Mouse (Mus musculus) hindbrain, embryonic 16.5 days (tissue): ENCODE measurements around the gene Ptprt. TPM values are rescaled to one million over a fixed set of nuclear protein-coding genes. Genes with fewer than 3 reads are reported as not detected.

ENCODE experiments used
- ATAC-seq: fragments of 200-750 bp; cut with Nextera tagmentation; 2 replicates; pipeline ENCODE4 v1.8.0; 2017; ENCODE audit warnings: moderate TSS enrichment, moderate library complexity
- H3K27ac ChIP-seq: fragments of 300-500 bp; sonication (generic); 2 replicates; pipeline ENCODE4 v1.5.1; 2014; ENCODE audit warnings: low read depth, mild to moderate bottlenecking, control low read depth, low read length, moderate library complexity
- H3K27me3 ChIP-seq: fragments of 300-500 bp; sonication (generic); replicated peaks from 2 replicates; pipeline ENCODE4 v1.6.1; 2014; ENCODE audit warnings: low read length; ENCODE audit not compliant: control insufficient read depth, insufficient read depth
- H3K36me3 ChIP-seq: fragments of 300-500 bp; sonication (generic); 2 replicates; pipeline ENCODE4 v1.6.1; 2014; ENCODE audit warnings: mild to moderate bottlenecking, low read length, moderate library complexity, mixed read lengths; ENCODE audit not compliant: control insufficient read depth, insufficient read depth
- H3K4me1 ChIP-seq: fragments of 300-500 bp; sonication (generic); 2 replicates; pipeline ENCODE4 v1.6.1; 2014; ENCODE audit warnings: low read depth, low read length; ENCODE audit not compliant: control insufficient read depth, insufficient read depth
- H3K4me2 ChIP-seq: fragments of 300-500 bp; sonication (generic); 2 replicates; pipeline ENCODE4 v1.6.1; 2014; ENCODE audit warnings: mild to moderate bottlenecking, low read length, control low read depth, moderate library complexity
- H3K4me3 ChIP-seq: fragments of 300-500 bp; sonication (generic); 2 replicates; pipeline ENCODE4 v1.5.1; 2014; ENCODE audit warnings: mild to moderate bottlenecking, low read length, control low read depth, moderate library complexity
- H3K9ac ChIP-seq: fragments of 300-500 bp; sonication (generic); 2 replicates; pipeline ENCODE4 v1.6.1; 2014; ENCODE audit warnings: low read depth, mild to moderate bottlenecking, control low read depth, low read length, moderate library complexity
- H3K9me3 ChIP-seq: fragments of 300-500 bp; sonication (generic); 2 replicates; pipeline ENCODE4 v1.6.1; 2014; ENCODE audit warnings: mild to moderate bottlenecking, low read length, moderate library complexity; ENCODE audit not compliant: control insufficient read depth
- WGBS: fragments of 180-500 bp; shearing (Covaris S2); extraction: QIAGEN DNeasy Blood & Tissue Kit; methylation state at CpG from one replicate; pipeline ENCODE4 v1.1.7; 2014; 5-methylcytosine and 5-hydroxymethylcytosine counted together
- polyA plus RNA-seq: library from polyadenylated mRNA; unstranded; fragments of >200 nt; fragmentation: Nextera tagmentation; extraction: Ambion mirVana; gene quantifications from 2 replicates; pipeline ENCODE4 v1.2.1, GENCODE M21; 2015

Ptprt gene
- polyA plus RNA-seq, 1 experiment from 2014 or later, result 11.5 TPM

DNA sequence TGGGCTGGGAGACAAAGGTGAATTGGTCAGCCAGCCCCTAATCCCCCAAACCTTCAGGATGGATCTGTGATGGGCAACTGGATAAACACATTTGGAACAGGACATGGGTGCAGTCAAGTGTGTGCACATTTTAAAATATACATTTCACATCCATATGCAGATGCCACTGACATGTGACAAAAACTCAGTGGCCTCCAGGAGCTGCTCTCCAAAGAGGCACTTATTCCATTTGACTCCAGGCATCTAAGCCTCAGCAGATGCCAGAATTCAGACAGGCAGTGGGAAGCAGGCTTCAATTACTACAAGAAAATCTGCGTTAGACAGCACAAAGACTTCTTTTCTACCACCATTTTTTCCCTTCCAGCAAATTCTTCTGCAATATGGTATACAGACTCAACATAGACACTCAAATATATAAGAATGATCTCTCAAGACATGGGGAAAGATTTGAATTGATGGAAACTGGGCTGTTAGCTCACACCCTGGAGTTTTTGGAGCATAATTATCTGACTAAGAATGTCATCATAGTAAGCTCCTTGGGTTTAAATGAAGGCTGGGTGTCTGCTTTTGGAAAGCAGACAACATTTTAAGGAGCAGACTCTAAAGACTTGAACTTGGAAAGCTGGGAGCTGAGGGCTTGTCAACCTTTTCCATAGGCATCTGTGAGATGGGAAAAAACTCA is 580.1 kb downstream of the Ptprt start:
- ATAC-seq, result no peak
- H3K9me3 ChIP-seq, result no peaks in the 10 kb centered on the region
- H3K4me3 ChIP-seq, result no peak overlapping the region
- no peaks in the 10 kb centered on the region for H3K4me1 ChIP-seq
- no peak overlapping the region for H3K27ac ChIP-seq
- H3K9ac ChIP-seq, result no peak overlapping the region
- H3K36me3 ChIP-seq, result no peaks in the 10 kb centered on the region
- no peaks in the 10 kb centered on the region for H3K27me3 ChIP-seq
- no peak overlapping the region for H3K4me2 ChIP-seq
- WGBS, result 67% methylated on average over 1 of the region's 1 CpGs

DNA sequence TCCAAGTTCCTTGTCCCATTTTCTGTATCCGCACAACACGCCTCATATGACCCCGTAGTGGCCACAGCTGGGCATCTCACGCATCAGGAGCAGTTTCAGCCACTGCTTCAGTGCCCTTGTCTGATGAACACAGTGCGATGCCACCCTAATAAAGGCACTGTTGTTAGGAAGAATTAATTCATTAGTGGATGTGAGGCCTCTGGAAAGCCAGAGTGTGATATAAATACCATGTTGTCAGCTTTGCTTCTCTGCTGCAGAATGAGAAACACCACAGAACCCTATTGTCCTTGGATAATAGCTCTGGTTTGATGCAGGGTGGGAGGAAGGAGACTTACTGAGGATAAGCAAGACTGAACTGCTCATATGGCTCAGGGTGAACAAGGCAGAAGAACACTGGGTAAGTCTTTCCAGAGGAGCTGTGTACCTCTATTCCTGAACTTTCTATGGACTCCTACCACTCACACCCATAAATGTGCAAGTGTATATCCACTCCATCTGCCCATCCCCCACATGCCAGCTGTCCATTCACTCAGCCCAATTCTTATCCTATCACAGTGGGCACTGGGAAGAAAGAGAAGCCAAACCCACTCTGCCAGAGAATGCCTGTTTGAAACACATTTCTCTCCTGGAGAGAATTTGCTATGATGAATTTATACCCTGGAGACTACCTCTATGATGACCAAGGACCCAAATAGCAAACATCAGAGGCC is 582.2 kb downstream of the Ptprt start:
- Histone ChIP-seq H3K4me2 (no peak overlapping the region), H3K27ac (no peak overlapping the region), H3K4me3 (no peak overlapping the region), H3K4me1 (no peaks in the 10 kb centered on the region), H3K9me3 (no peaks in the 10 kb centered on the region), H3K36me3 (no peaks in the 10 kb centered on the region), H3K9ac (no peak overlapping the region), H3K27me3 (no peaks in the 10 kb centered on the region)
- ATAC-seq, result no peak
- whole genome bisulfite sequencing, result 83% methylated on average over 5 of the region's 5 CpGs

DNA sequence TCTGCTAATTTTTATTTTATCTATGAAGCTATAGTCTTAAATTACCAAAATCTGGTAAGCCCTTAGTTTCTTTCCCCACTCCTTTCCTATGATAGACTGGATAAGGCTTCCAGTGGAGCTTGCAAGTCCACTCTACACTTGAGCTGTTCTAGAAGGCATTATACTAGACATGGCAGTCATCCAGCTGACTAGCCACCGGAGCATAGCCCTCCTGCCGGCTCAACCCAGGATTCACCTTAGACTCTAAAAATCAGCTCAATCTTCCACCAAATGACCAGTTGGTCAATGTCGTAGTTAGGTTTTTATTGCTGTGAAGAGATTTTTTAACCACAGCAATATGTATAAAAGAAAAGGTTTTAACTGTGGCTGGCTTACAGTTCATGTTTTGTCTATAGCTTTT is 608.1 kb downstream of the Ptprt start:
- no peaks in the 10 kb centered on the region for H3K9me3 ChIP-seq
- no peak for ATAC-seq
- H3K4me2 ChIP-seq, result no peak overlapping the region
- no peaks in the 10 kb centered on the region for H3K4me1 ChIP-seq
- H3K9ac ChIP-seq, result no peak overlapping the region
- H3K4me3 ChIP-seq, result no peak overlapping the region
- WGBS, result 87% methylated on average over 3 of the region's 3 CpGs
- H3K27ac ChIP-seq, result no peak overlapping the region
- no peaks in the 10 kb centered on the region for H3K36me3 ChIP-seq
- no peaks in the 10 kb centered on the region for H3K27me3 ChIP-seq

DNA sequence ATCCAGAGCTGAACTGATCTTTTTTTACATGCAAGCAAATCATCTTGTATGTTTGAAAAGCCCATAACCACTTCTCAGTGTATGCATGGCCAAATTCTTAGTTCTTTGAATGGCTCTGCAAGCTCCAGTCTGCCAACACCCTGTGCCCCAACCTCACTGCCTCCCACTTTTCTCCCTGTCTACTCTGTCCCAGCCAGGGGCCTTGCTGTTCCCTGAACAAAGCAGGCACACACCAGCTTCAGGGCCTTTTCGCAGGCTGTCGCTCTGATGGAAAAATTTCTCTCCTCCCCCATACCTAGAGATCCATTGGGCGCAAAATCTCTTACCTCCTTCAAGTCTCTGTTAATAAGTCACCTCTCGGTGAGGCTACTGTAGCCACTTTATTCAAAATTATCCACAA is 610.7 kb downstream of the Ptprt start:
- no peaks in the 10 kb centered on the region for H3K4me1 ChIP-seq
- WGBS, result 79% methylated on average over 4 of the region's 4 CpGs
- no peaks in the 10 kb centered on the region for H3K27me3 ChIP-seq

DNA sequence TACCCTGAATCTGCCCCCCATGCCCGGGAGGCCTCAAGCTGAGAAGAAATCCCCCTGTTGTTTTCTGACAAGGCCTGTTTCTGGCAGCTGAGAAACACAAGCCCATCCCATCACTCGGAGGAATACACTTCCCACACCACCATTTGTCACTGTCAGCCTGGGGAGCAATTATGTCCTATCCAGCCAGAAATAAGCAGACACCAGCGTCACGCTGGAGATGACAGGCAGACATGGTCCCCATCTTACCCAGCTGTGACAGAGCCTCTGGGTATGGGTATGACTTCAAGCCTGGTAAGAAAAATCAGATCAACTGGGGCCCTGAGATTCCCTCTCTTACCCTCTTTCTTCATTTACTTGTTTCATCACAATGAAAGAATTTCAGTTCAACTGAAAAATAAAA is 625.3 kb downstream of the Ptprt start:
- H3K36me3 ChIP-seq, result no peaks in the 10 kb centered on the region
- H3K27ac ChIP-seq, result no peak overlapping the region
- H3K4me1 ChIP-seq, result no peaks in the 10 kb centered on the region
- ATAC-seq, result no peak
- H3K9ac ChIP-seq, result no peak overlapping the region
- no peak overlapping the region for H3K4me3 ChIP-seq
- no peaks in the 10 kb centered on the region for H3K27me3 ChIP-seq
- WGBS, result 41% methylated on average over 4 of the region's 4 CpGs
- H3K9me3 ChIP-seq, result no peaks in the 10 kb centered on the region
- H3K4me2 ChIP-seq, result no peak overlapping the region

More for the DNA sequence above, 610.7 kb downstream of the Ptprt start:
- Histone ChIP-seq H3K27ac (no peak overlapping the region), H3K9me3 (no peaks in the 10 kb centered on the region), H3K4me2 (no peak overlapping the region), H3K36me3 (no peaks in the 10 kb centered on the region), H3K9ac (no peak overlapping the region), H3K4me3 (no peak overlapping the region)
- no peak for ATAC-seq

DNA sequence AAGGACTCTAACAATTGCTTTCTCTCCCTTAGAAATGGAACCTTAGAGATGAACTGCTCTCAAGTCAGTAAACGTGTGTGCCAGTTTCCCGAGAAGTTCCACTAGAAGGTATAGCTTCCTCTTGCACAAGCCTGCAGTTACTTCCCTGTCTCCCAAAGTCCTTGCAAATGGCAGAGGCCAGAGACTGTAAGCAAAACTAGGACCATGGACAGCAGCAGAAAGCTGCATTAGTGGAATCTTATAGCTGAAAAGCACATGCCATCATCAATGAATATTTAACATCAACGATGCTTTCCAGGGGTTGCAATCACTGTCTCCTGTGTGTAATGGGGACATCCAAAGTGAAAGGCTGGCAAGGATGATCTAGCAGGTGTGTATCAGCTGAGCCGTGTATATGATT is 629.3 kb downstream of the Ptprt start:
- no peaks in the 10 kb centered on the region for H3K9me3 ChIP-seq
- no peak overlapping the region for H3K27ac ChIP-seq
- no peak overlapping the region for H3K9ac ChIP-seq
- H3K36me3 ChIP-seq, result no peaks in the 10 kb centered on the region
- no peak for ATAC-seq
- H3K4me3 ChIP-seq, result no peak overlapping the region
- 80% methylated on average over 4 of the region's 4 CpGs for WGBS
- H3K4me2 ChIP-seq, result no peak overlapping the region
- no peaks in the 10 kb centered on the region for H3K4me1 ChIP-seq
- no peaks in the 10 kb centered on the region for H3K27me3 ChIP-seq

DNA sequence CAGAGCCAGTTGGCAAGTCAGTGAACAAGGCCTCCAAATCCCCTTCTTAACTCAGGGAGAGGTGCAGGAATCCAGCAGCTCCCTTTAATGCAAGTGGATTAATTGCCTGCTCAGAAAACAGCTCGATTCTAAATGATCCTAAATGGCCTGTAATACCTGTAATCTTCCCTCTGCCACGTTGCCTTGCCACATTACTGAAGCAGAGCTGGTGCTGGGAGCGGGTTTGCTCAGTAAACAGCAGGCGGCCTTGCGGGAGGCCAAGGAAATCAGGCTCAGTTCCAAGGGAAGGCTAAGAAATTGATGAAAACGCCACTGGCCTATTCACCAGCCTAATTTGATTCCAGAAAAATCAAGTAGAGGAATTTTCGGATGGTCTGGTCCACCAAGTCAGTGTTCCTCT is 659.9 kb downstream of the Ptprt start:
- Histone ChIP-seq H3K4me3 (no peak overlapping the region), H3K9ac (no peak overlapping the region), H3K4me1 (peaks cover 4% of the 10 kb centered on the region; the same call in 1 of the 2 replicates), H3K27me3 (no peaks in the 10 kb centered on the region), H3K9me3 (no peaks in the 10 kb centered on the region), H3K27ac (no peak overlapping the region), H3K4me2 (no peak overlapping the region), H3K36me3 (no peaks in the 10 kb centered on the region)
- ATAC-seq, result no peak
- WGBS, result 39% methylated on average over 7 of the region's 7 CpGs

DNA sequence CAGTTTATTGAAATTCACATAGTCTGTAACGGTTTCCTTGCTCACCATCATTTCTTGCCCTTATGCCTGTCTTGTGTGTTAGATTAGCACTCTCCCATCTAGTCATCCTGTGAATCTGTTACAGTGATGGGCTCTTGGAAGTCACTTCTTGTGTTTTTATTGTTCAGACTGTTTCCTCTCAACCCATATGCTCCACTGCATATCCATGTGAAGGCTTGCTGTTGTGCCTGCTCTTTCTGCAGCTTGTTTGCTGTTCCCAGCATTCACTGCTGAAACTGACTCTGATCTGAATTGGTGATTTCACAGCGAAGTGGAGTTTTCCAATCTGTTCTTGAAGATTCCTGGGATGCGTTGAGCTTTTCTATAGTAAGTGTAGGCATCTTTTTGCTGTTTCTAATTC is 678.6 kb downstream of the Ptprt start:
- ATAC-seq, result no peak
- H3K27me3 ChIP-seq, result no peaks in the 10 kb centered on the region
- H3K27ac ChIP-seq, result no peak overlapping the region
- H3K4me3 ChIP-seq, result no peak overlapping the region
- H3K9me3 ChIP-seq, result no peaks in the 10 kb centered on the region
- no peak overlapping the region for H3K9ac ChIP-seq
- no peak overlapping the region for H3K4me2 ChIP-seq
- WGBS, result 85% methylated on average over 3 of the region's 3 CpGs
- H3K36me3 ChIP-seq, result no peaks in the 10 kb centered on the region
- H3K4me1 ChIP-seq, result no peaks in the 10 kb centered on the region

DNA sequence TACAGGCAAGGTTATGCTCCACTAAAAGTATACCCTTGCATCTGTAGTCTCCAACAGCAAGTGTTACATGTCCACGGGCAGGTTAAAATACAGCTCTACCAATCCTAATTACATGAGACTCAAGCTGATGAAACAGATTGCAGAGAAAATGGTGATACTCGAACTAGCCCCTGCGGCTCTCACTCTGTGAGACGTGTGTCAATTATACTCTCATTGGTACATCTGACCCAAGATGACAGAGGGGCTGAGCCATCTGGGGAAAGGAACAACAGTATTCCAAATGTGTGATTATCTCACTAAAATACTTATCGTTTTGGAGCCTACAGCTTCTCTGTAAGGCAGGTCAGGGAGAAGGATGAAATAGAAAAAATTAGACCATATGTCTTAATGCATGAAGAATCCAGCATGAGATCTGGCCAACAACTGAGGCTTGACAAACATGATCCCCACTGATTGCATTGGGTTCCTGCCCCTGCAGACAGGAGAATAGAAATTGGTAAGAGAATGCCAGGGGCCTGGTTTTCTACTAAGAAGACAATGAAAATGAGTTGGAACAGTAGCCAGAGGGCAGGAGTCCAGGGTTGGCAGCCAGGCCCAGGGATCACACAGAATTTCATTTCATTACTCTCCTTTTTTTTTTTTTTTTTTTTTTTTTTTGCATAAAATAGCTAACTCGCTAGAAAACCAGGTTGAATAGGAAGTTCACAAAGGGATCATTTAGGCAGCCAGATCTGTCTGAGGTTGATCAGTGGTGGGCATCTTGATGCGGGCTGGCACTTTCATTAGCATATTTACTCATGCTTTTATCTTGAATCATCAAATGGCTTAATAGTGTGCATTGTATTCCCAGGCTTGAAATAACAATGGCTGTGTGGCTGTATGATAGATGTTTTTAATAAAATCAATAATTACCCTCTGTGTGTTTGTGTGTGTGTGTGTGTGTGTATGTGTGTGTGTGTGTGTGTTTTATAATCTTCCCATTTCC is 699.5 kb downstream of the Ptprt start:
- 0 out of 2 replicates have a peak, but pooled peaks have one; percentile 45 for ATAC-seq
- no peak overlapping the region for H3K27ac ChIP-seq
- no peaks in the 10 kb centered on the region for H3K27me3 ChIP-seq
- WGBS, result 50% methylated on average over 7 of the region's 7 CpGs
- no peaks in the 10 kb centered on the region for H3K4me1 ChIP-seq
- H3K4me2 ChIP-seq, result no peak overlapping the region
- no peaks in the 10 kb centered on the region; the same call in 1 of the 2 replicates for H3K9me3 ChIP-seq
- H3K4me3 ChIP-seq, result no peak overlapping the region
- no peak overlapping the region for H3K9ac ChIP-seq
- no peaks in the 10 kb centered on the region for H3K36me3 ChIP-seq
